12 mouse cellular contexts compared by ENCODE assay signal in the genomic region with DNA sequence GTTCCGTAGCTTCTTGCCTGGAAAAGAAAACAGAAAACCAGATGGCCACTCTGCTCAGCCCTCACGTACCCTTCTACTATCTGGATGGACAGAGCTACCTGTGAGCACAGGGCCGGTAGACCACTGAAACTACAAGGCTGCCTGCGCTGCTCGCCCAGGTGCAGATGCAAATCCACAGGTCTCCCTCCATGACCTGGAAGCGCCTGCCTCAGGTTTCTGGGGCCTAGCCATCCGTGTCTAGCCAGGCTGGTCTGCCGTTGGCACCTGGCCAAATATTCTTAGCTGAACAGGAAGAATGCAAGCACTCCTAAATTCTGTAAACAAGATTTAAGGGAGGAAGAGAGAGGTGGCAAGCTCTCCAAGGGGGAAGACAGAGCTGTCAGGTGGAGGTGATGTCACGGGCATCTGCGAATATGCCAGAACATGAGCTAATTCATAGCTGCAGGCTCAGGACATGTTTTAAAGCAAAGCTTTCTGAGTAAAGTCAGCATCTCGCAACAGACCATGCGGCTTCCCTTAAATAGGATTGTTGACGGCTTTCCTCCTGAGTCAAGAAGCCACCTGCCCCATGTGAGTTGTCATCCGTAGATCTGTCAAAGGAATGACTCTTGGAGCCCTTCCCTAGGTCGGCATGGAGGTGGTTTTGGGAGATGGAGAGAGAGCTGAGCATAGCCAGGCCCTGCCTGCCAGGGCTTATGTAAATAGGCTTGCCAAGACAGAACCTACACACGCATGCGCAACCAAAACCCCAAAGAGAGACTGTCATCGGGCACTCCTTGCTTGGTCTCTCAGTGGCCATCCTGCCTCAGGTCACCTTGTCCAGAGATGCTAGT.
DNase-seq lines count a peak whose midpoint lies in the region; ATAC-seq and TF ChIP-seq lines count a peak whose summit lies in the region.
"Had no signal": no experiment of that assay in that cellular context is flagged by ENCODE, and none has a peak within 500 bp of the region (broad histone marks: within the 10 kb centered on the region; RNA-seq: fewer than 3 reads in every experiment).

No protein-coding gene starts in this region.

- peak; percentile 9 for DNase-seq in adrenal gland, postnatal 14 days
- DNase-seq in adrenal gland, adult (ENCODE audit: inconsistent age in 2 of 2, low spot score in 1 of 2), result no peak
- no peak for DNase-seq in lung, postnatal 14 days
- peak; percentile 70 for DNase-seq in kidney, adult 2 months
- DNase-seq in lung, postnatal 10 days, result peak; percentile 14
- DNase-seq in thymus, postnatal 10 days (ENCODE audit: low spot score in 2 of 2), result no peak
- DNase-seq in thymus, postnatal 4 days, result no peak
- DNase-seq: gastrocnemius, postnatal 36 days; right cerebral cortex, postnatal 14 days; thymus, adult 2 months had no signal

- peaks cover 4% of the 10 kb centered on the region; the same call in 1 of the 2 replicates for H3K9me3 ChIP-seq in lung, embryonic 16.5 days (ENCODE audit: control insufficient read depth, low read length)
- H3K9me3 ChIP-seq: lung, embryonic 15.5 days had no signal

- H3K36me3 ChIP-seq in lung, embryonic 16.5 days (ENCODE audit: control insufficient read depth, insufficient read depth, low read length), result no peaks in the 10 kb centered on the region
- no peaks in the 10 kb centered on the region for H3K36me3 ChIP-seq in kidney, adult 2 months (ENCODE audit: control insufficient read depth, insufficient read depth, low read length)
- H3K36me3 ChIP-seq: lung, embryonic 15.5 days had no signal

- H3K4me1 ChIP-seq in lung, embryonic 16.5 days (replicated peaks; ENCODE audit: control insufficient read depth, insufficient read depth, low read length), result peaks cover 7% of the 10 kb centered on the region; the same call in 1 of the 2 replicates
- no peaks in the 10 kb centered on the region for H3K4me1 ChIP-seq in kidney, adult 2 months (ENCODE audit: control insufficient read depth, insufficient read depth, low read length)

- peak; percentile 56; the same call in 1 of the 2 replicates for ATAC-seq in lung, embryonic 16.5 days (ENCODE audit: low read depth)

- TF ChIP-seq CTCF in kidney, adult 2 months (conservative IDR thresholded peaks at IDR 0.05; ENCODE audit: insufficient read depth, insufficient read length, low read depth, low read length), result no peak

- H3K27me3 ChIP-seq in lung, embryonic 16.5 days (ENCODE audit: control insufficient read depth, insufficient read depth, low read depth, low read length), result no peaks in the 10 kb centered on the region
- H3K27me3 ChIP-seq in kidney, adult 2 months (replicated peaks; ENCODE audit: control insufficient read depth, insufficient read depth, low read length), result no peaks in the 10 kb centered on the region
- H3K27me3 ChIP-seq: lung, embryonic 15.5 days had no signal

- no peak overlapping the region for H3K9ac ChIP-seq in lung, embryonic 16.5 days (ENCODE audit: low read length)
- H3K9ac ChIP-seq: lung, embryonic 15.5 days had no signal

- H3K4me2 ChIP-seq in lung, embryonic 16.5 days (ENCODE audit: low read depth, low read length), result no peak overlapping the region
- H3K4me2 ChIP-seq: lung, embryonic 15.5 days had no signal

- H3K4me3 ChIP-seq in lung, embryonic 16.5 days (ENCODE audit: low read length), result no peak overlapping the region
- no peak overlapping the region for H3K4me3 ChIP-seq in kidney, adult 2 months (ENCODE audit: insufficient read depth, low read depth, low read length)
- H3K4me3 ChIP-seq: lung, embryonic 15.5 days had no signal

- WGBS in lung, embryonic 16.5 days, result 55% methylated on average over 18 of the region's 18 CpGs
- 54% methylated on average over 18 of the region's 18 CpGs for WGBS in kidney, adult 2 months

- H3K27ac ChIP-seq in lung, embryonic 16.5 days (ENCODE audit: low read length), result no peak overlapping the region
- H3K27ac ChIP-seq in kidney, adult 2 months (ENCODE audit: insufficient read depth, low read depth, low read length), result no peak overlapping the region
- H3K27ac ChIP-seq: lung, embryonic 15.5 days had no signal

- TF ChIP-seq POLR2A in kidney, adult 2 months (IDR thresholded peaks at IDR 0.05; ENCODE audit: low read depth, low read length), result no peak

Comparison
In these comparisons a context has a peak if more than half of its experiments do, and no peak if none do; other contexts are left out.
1. DNase-seq: peak in adrenal gland, postnatal 14 days (single experiment), kidney, adult 2 months (single experiment) and lung, postnatal 10 days (single experiment); none in adrenal gland, adult (0 of 2), lung, postnatal 14 days (single experiment), thymus, postnatal 10 days (0 of 2) and thymus, postnatal 4 days (single experiment).